Mouse (Mus musculus) heart, adult 9 months (tissue): ENCODE measurements around the gene Olfr884.

Source experiments
- DNase-seq, 2 experiments: peaks; one replicate each; pipeline ENCODE4 v3.0.0; 2022; ENCODE audit warnings: low spot score in 2 of 2

The Olfr884 gene

DNA sequence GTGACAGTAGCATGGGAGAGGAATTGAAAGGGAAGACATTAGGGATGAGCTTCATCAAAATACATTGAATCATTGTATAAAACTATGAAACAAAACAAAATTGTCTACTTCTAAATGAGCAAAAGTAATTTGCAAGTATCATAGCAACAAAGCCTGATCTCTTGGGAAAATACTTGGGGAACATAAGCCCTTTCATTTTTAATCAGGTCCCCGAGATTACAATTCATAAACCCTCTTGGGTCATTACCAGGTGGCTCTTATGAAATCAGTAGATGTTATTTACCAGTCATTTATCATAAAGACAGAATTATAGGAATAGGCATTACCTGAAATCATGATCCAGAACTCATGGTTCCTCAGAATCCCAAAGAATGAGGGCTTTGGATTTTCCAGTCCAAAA, at the start of gene Olfr884:
Gene Olfr884, plus strand, starts transcription at position 301 of the 400 bp plus-strand sequence.
- no peak for DNase-seq

DNA sequence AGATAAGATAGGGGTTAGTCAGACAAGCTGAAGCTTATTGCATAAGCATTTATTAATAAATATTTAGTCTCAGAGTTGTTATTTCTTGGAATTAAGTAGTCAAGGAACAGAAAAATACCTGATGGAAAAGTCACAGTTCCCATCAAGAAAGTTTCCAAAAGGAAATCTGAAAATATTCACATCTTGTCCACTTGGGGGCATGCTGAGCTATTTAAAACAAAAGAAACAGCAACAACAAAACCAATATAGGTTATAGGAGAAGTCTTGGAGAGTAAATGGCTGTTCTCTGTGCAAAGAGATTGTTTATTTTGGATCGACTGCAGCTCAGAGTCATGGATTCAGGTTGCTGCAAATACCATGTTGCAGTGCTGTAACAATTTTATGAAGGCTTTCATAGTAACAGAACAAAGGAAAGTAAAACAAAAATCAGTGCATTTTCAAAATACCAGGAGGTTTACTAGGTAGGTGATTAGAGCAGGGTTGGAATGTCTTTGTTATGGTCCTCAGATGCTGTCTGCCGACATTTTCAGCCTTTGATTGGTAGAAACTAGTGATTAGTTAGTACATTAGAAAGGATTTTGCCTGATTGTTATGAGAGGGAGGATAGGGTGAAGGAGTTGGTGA, 47.7 kb upstream of the Olfr884 start:
- DNase-seq, result no peak

DNA sequence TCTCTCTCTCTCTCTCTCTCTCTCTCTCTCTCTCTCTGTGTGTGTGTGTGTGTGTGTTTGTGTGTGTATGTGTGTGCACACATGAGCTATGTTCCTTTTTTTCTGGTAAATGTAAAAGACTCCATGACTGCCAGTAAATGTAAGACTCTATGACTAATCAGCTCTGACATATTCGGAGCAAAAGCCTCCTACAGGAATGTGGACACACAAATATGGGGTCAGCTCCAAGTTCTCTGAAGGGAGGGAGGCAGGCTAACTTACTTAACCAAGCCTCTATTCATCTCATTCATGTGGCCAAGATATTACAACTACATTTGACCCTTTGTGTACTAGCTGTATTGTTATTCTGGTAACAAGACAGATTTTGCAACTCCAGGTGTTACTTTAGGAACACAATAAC, 46.3 kb upstream of the Olfr884 start:
- DNase-seq, result no peak

DNA sequence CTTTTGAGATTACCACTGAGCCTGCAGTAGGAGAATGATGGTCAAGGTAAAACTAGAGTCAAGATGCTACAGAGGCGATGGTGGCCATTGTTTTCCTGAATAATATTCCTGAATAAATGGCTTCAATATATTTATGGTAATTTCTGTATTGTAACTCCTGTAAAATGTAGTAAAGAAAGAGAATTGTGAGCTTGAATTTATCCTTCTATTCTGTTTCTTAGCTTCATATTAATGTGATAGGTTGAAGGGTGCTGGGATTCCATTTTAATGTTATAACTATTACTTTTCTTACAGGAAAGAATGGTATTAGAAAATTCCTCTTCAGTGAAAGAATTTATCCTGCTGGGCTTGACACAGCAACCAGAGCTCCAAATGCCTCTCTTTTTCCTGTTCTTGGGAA, 20.8 kb upstream of the Olfr884 start, which contains the start of gene Olfr883:
Gene Olfr883, plus strand, starts transcription at position 301 of the 400 bp plus-strand sequence.
- no peak for DNase-seq

DNA sequence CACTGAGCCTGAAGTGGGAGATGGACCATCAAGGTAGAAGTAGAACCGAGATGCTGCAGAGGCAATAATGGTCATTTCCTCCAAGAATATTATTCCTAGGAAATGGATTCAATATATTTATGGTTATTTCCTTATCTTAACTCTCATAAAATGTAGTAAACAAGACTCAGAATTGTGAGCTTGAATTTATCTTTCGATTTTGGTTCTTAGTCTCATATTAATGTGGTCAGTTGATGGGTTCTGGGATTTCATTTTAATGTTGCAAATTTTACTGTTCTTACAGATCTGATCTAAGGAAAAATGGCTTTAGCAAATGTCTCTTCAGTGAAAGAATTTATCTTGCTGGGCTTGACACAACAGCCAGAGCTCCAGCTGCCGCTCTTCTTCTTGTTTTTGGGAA, 14.7 kb downstream of the Olfr884 start, which contains the start of gene Olfr885:
Gene Olfr885, plus strand, starts transcription at position 301 of the 400 bp plus-strand sequence.
- no peak for DNase-seq

DNA sequence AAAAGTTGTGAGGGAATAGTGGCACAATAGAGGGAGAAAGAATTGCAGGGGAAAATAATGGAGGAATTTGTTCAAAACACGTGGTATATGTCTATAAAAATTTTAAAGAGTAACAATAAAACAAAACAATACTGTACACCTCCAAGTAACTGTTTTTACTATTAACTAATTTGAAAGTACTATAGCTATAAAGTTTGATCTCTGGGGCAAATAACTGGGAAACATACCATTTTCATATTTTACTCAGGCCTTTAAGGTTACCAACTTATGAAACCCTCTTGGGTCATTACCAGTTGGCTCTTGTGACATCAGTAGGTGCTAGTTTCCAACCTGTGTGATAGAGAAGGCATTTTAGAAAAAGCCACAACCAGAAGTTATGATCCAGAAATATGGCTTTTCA, 37.4 kb downstream of the Olfr884 start, which contains the start of gene Olfr887:
Gene Olfr887, plus strand, starts transcription at position 301 of the 400 bp plus-strand sequence.
- DNase-seq, result no peak
